Mouse (Mus musculus) ES-Bruce4 (cell line): ENCODE data around the gene Gm21739. TPM values are rescaled to one million over a fixed set of nuclear protein-coding genes. Genes with fewer than 3 reads are reported as not detected.
"Not testable (repeated sequence)": the region's sequence is repeated elsewhere in the genome, so short reads cannot be mapped to it uniquely, and the experiment has no call there.

ENCODE experiments used
- H3K27ac ChIP-seq: 2 replicates; pipeline ENCODE4 v1.5.1; 2012; ENCODE audit warnings: low read length, inconsistent platforms; ENCODE audit not compliant: insufficient read depth
- H3K27me3 ChIP-seq: 2 replicates; pipeline ENCODE4 v1.6.1; 2012; ENCODE audit warnings: mild to moderate bottlenecking, low read length, inconsistent platforms; ENCODE audit not compliant: control insufficient read depth, poor library complexity, insufficient read depth, severe bottlenecking
- H3K36me3 ChIP-seq: 2 replicates; pipeline ENCODE4 v1.6.1; 2012; ENCODE audit warnings: inconsistent platforms, mild to moderate bottlenecking, low read length, moderate library complexity; ENCODE audit not compliant: control insufficient read depth, poor library complexity, insufficient read depth, severe bottlenecking
- H3K4me1 ChIP-seq: one replicate; pipeline ENCODE4 v1.8.1; 2011; ENCODE audit warnings: low read length; ENCODE audit not compliant: control insufficient read depth, insufficient read depth
- H3K4me3 ChIP-seq: 2 replicates; pipeline ENCODE4 v1.5.1; 2011; ENCODE audit warnings: low read depth, mild to moderate bottlenecking, low read length
- H3K9ac ChIP-seq: 2 replicates; pipeline ENCODE4 v1.6.1; 2012; ENCODE audit warnings: low read depth, mild to moderate bottlenecking, inconsistent platforms; ENCODE audit not compliant: poor library complexity, severe bottlenecking
- H3K9me3 ChIP-seq: replicated peaks from 2 replicates; pipeline ENCODE4 v1.6.1; 2012; ENCODE audit warnings: mild to moderate bottlenecking, low read length, inconsistent platforms; ENCODE audit not compliant: control insufficient read depth, poor library complexity, insufficient read depth, severe bottlenecking
- polyA plus RNA-seq: library from polyadenylated mRNA; stranded (reverse); fragments of >200 nt; gene quantifications from 2 replicates; pipeline ENCODE4 v1.2.4, GENCODE M21; 2011; ENCODE audit warnings: low read depth; ENCODE audit not compliant: missing spikeins, insufficient read depth, insufficient read length

Gene Gm21739
- polyA plus RNA-seq = not detected in 2 replicates

GRCm38 (mm10) chrY:44264344-44264743 lies at the start of gene Gm21739:
TSS of gene Gm21739 (minus strand) at chrY:44264444.
- H3K27ac ChIP-seq, H3K36me3 ChIP-seq, H3K4me3 ChIP-seq, H3K4me1 ChIP-seq, H3K27me3 ChIP-seq, H3K9me3 ChIP-seq, H3K9ac ChIP-seq: not testable (repeated sequence)
